Mouse (Mus musculus): ENCODE measurements at regions not wholly inside any gene's neighbourhood (a gene's known extent, or its start where the extent isn't known, plus 50 kb on each side); places are given as distances from the start of the nearest gene placed in this dataset.
"Not testable (repeated sequence)": the region's sequence is repeated elsewhere in the genome, so short reads cannot be mapped to it uniquely, and the experiment has no call there.

DNA sequence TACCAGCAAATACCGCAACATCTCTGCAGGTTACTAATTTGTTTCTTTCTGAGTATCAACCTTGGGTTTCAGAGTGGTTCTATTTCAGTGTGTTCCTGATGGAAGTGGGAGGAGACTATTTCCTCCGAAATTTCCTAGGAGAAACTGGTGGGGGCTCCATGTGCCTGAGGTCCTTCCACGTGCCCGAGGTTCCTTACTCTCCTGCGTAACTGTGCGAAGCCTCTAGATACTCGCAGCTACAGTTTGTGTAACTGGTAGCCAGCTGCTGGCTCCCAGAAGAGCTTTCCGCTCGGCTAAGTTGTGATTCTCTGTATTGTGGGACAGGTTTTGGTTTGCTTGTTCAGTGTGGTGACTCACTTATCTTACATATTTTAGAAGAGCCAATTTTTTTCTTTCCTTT lies 184.3 kb upstream of the Tmem45b start:
- no peak for TF ChIP-seq CTCF (IDR thresholded peaks at IDR 0.05)
- intact Hi-C loops (cut with DNase I): no loop called here
- Histone ChIP-seq H3K4me3 (no peak overlapping the region), H3K27ac (no peak overlapping the region)
- no peak for DNase-seq (ENCODE audit: extremely low spot score in 1 of 2, low spot score in 2 of 2)

DNA sequence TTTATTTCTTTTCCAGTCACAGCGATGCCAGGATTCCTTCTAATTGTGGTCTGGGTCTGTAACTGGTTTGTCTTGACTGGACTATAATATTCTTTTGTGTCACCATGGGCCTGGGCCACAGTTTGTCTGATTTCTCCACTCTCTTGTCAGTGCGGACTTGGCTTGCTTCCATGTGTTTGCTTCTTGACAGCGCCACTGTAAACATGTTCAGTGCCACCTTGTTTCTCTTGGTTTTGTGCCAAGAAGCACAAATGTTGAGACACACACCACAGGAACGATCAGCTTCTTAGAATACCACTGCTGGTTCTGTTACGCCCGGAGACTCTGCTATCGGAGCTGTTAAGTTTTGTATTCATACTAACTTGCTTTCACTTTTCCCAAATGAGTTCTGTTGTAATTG lies 180.9 kb upstream of the Tmem45b start:
- no peak for TF ChIP-seq CTCF (IDR thresholded peaks at IDR 0.05)
- intact Hi-C loops (cut with DNase I): no loop called here
- DNase-seq (ENCODE audit: extremely low spot score in 1 of 2, low spot score in 2 of 2): no peak
- H3K27ac ChIP-seq: no peak overlapping the region
- no peak overlapping the region for H3K4me3 ChIP-seq

DNA sequence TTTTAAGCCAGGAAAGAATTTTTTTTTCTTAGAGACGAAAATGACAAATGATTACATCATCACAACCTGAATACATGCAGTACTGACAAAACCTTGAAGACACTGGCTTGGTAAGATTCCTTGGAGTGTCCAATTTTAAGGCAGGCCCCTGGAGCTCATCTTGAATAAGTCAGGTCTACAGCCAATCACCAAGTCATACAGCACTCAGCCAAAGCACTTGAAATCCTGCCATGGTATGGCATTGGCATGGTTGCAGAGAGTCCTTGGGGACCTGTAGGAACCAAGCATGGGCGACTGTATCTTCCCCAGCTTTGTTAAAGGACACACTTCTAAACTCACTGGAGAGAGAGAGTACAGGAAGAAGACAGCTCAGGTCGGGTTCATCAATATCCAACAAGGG lies 179.8 kb upstream of the Tmem45b start:
- no peak for TF ChIP-seq CTCF (IDR thresholded peaks at IDR 0.05)
- Histone ChIP-seq H3K27ac (no peak overlapping the region), H3K4me3 (no peak overlapping the region)
- no peak for DNase-seq (ENCODE audit: extremely low spot score in 1 of 2, low spot score in 2 of 2)
- intact Hi-C loops (cut with DNase I): no loop called here

DNA sequence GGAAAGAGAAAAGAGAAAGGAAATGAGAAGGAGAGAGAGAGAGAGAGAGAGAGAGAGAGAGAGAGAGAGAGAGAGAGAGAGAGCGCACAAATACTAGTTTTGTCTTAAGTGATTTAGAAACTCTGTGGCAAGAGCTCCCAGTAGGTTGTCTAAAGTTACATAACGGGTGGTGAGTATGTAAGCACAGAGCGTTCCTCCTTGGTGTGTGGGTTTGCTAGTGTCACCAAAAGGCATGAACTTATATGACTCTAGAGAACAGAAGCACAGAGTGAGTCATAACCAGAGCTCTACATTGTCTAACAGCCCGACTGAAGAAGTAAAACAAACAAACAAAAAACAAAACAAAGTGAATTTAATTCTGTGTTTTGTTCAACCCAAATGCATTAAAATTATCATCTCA lies 177.9 kb upstream of the Tmem45b start:
- no peak for DNase-seq (ENCODE audit: extremely low spot score in 1 of 2, low spot score in 2 of 2)
- Histone ChIP-seq H3K4me3 (no peak overlapping the region), H3K27ac (no peak overlapping the region)
- TF ChIP-seq CTCF (IDR thresholded peaks at IDR 0.05): no peak
- intact Hi-C loops (cut with DNase I): no loop called here

DNA sequence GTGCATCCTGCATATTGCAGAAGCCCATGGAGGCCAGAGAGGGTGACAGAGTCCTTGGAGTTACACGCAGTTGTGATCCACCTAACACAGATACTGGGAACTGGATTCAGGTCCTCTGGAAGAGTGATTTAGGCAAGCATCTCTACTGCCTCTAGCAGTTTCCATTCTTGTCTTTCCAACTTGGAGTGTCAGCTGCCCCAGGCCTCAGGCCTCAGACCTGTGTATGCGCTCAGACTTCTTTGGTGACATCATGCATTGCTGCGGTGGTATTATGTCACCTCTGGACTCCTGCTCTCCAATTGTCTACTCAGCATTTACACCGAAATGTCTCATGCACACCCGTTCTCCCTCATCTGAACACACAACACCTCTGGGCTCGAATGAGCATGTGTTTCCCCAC lies 164.0 kb upstream of the Tmem45b start:
- no peak overlapping the region for H3K27ac ChIP-seq
- DNase-seq (ENCODE audit: extremely low spot score in 1 of 2, low spot score in 2 of 2): no peak
- intact Hi-C loops (cut with DNase I): no loop called here
- no peak for TF ChIP-seq CTCF (IDR thresholded peaks at IDR 0.05)
- H3K4me3 ChIP-seq: no peak overlapping the region

DNA sequence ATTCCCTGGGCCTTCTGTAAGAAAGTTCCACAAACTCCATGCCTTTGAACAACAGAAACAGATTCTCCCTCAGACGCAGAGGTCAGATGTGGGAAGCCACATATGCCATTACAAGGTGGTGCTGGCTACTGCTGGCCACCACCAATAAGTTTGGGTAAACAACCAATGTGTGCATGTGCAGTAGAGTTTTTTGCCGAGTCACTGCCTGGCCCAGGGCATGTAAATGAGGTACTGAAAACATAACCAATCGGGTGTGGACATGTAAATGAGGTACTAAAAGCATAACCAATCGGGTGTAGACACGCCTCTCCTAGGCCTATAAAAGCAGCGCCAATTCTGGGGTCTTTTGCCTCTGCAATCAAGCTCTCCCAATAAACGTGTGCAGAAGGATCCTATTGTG lies 157.3 kb upstream of the Tmem45b start:
- DNase-seq (ENCODE audit: extremely low spot score in 1 of 2, low spot score in 2 of 2); intact Hi-C loops (cut with DNase I); H3K27ac ChIP-seq; H3K4me3 ChIP-seq: not testable (repeated sequence)

DNA sequence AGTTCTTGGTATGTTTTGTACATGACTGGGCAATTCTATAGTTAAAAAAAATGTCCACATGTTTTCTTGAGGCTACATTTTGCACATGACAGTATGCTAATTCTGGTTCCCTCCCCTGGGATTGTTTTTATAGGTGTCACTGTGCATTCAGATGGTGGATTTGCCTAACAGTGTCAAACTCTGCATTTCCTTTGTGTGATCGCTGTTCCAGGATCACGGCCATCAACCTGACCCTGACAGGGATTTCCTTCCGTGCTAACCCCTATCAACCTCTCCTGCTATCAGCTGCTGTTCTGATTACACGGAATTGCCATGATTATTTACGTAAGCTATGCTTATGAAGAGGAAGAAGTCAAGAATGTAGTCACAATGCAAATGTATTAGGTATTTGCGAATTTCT lies 155.1 kb upstream of the Tmem45b start:
- Histone ChIP-seq H3K27ac (no peak overlapping the region), H3K4me3 (no peak overlapping the region)
- TF ChIP-seq CTCF (IDR thresholded peaks at IDR 0.05): no peak
- intact Hi-C loops (cut with DNase I): no loop called here
- no peak for DNase-seq (ENCODE audit: extremely low spot score in 1 of 2, low spot score in 2 of 2)

DNA sequence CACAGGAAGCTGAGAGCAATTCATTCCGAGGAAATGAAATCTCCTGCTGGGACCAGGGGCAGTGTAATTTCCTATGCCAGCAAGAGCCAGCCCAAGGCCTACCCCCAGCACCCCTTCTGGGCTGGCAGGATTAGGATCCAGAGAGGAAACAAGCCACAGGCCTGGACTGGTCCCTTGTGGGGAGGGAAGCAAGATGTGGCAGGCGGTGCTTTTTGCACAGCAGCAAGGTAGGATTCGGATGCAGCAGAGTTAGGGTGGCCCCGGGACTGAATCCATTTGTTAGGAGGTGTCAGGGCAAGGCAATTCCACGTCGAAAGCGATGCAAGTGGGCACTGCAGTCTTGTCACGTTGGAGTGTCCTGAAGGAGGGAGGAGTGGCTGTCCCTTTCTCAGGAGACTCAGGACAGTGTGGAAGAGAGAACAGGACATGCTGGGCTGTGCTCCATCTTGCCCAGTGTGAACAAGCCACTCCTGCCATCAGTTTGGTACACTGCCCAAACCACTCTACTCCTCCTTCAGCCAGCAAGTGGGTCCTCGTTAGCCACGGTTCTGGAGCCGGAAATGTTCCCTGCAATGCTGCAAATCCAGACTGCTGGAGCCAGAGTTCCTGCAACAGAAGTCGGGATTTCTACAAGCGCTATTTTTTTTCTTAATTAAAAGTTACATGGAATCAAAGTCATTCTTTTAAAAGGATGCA lies 150.1 kb upstream of the Tmem45b start:
- intact Hi-C loops (cut with DNase I): no loop called here

DNA sequence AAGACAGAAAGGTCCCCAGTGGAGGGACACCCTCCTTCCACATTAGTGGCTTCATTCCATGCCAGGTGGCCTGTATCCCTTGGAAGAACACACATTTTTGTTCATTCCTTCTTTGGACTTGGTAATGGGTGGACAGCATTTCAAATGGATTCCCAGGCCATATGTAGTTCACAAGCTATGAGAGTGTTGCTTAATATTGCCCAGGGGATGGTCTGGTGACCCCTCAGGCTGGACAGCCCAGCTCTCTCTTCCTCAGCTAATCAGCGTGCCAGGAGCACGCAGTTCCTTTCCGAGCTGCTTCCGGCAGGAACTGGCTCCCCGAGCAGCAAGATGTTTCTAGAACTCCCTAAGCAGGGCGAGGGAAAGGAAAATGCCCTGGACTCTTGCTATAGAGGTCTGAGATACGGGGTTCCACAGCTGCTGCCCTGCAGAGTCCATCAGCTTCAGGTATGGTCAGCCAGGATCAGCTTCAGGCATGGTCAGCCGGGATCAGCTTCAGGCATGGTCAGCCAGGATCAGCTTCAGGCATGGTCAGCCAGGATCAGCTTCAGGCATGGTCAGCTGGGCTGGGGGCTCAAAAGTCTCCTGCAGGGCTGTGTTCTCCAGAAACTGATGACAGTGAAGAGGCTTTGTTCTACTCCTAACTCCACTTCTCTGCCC lies 146.9 kb upstream of the Tmem45b start:
- intact Hi-C loops (cut with DNase I): no loop called here
- no peak overlapping the region for H3K4me3 ChIP-seq
- H3K27ac ChIP-seq: no peak overlapping the region
- no peak for TF ChIP-seq CTCF (IDR thresholded peaks at IDR 0.05)
- DNase-seq (ENCODE audit: extremely low spot score in 1 of 2, low spot score in 2 of 2): no peak

More for the DNA sequence above, 150.1 kb upstream of the Tmem45b start:
- no peak overlapping the region for H3K27ac ChIP-seq
- TF ChIP-seq CTCF (IDR thresholded peaks at IDR 0.05): no peak
- H3K4me3 ChIP-seq: no peak overlapping the region
- no peak for DNase-seq (ENCODE audit: extremely low spot score in 1 of 2, low spot score in 2 of 2)

DNA sequence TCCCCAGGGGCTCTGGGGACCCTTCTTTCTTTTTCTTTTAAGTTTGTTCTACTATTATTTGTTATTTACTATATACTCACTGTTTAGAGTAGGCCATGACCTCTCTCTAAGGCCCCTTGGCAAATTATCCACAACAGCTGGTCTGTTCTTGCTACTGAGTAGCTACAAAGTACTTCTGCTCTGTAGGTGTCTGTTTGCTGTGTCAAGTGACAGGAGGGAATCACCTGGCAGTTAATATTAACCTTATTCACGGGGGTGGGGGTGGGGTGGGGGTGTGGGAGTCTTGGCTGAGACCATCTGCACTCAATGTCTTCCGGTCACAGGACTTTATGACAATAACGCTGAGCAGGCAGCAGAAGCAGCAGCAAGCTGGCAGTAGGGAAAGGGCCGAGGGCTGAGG lies 146.4 kb upstream of the Tmem45b start:
- TF ChIP-seq CTCF (IDR thresholded peaks at IDR 0.05): no peak
- H3K27ac ChIP-seq: no peak overlapping the region
- intact Hi-C loops (cut with DNase I): no loop called here
- no peak for DNase-seq (ENCODE audit: extremely low spot score in 1 of 2, low spot score in 2 of 2)
- H3K4me3 ChIP-seq: no peak overlapping the region

DNA sequence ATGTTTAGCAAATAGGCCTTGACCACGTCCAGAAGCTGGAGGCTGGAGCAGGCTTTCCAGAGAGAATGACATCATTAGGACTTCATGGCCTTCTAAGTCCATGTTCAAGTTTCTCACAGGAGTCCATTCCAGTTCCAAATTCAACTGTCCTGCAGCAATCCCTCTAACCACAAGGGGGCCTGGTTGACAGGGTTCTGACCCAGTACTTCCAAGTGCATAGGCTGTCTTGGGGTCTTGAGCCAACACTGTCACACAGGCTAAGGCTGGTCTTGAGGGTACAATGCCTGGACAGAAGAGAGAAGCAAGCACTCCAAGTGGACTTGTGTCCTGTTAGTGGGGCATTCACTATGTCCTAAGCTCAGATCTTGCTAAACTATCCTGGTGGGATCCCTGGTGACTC lies 145.9 kb upstream of the Tmem45b start:
- peak; percentile 51 for TF ChIP-seq CTCF (IDR thresholded peaks at IDR 0.05)
- H3K27ac ChIP-seq: no peak overlapping the region
- intact Hi-C loops (cut with DNase I): no loop called here
- H3K4me3 ChIP-seq: no peak overlapping the region
- DNase-seq (ENCODE audit: extremely low spot score in 1 of 2, low spot score in 2 of 2): no peak

DNA sequence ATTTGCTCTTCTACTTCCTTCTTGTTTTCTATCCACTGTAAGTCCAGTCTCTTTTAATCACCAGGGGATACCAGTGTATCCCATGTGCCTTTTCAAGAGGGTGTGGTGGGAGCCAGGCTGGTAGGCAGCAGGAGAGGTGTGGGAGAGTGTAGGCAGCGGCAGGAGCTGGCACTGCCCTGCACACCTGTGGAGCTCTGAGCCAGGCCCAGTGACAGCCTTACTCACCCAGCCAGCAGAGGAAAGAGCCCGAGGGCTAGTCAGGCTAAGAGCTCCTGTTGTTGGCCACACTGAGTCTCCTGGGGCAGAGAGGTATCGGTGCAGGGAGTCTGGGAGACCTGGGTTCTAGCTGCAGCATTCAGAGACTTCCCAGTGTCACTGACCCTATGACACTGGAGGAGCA lies 145.5 kb upstream of the Tmem45b start:
- intact Hi-C loops (cut with DNase I): no loop called here
- Histone ChIP-seq H3K4me3 (no peak overlapping the region), H3K27ac (no peak overlapping the region)
- DNase-seq (ENCODE audit: extremely low spot score in 1 of 2, low spot score in 2 of 2): no peak
- no peak for TF ChIP-seq CTCF (IDR thresholded peaks at IDR 0.05)

All from left cerebral cortex, adult 2 months (tissue).